Mouse (Mus musculus) MEL (cell line): ENCODE measurements around the gene Ifnar2. TPM values are rescaled to one million over a fixed set of nuclear protein-coding genes. Genes with fewer than 3 reads are reported as not detected.

Experiments
- DNase-seq: peaks from one replicate; pipeline ENCODE4 v3.0.0; 2011; ENCODE audit warnings: low read depth, low spot score
- H3K27ac ChIP-seq: 2 replicates; pipeline ENCODE4 v1.5.1; 2012; ENCODE audit warnings: low read depth, mild to moderate bottlenecking, control low read depth, low read length, moderate library complexity; ENCODE audit not compliant: control insufficient read depth
- H3K27me3 ChIP-seq, 2 experiments: fragments of 150-350 bp in 1 of 2; sonication (generic) in 1 of 2; 2 replicates each; pipeline ENCODE4 v1.6.1; 2012; ENCODE audit warnings: low read length in 2 of 2, mild to moderate bottlenecking in 2 of 2, improper control_type of control experiment in 1 of 2, moderate library complexity in 1 of 2; ENCODE audit not compliant: insufficient read depth in 2 of 2, control insufficient read depth in 1 of 2
- H3K36me3 ChIP-seq, 2 experiments: 2 replicates each; pipeline ENCODE4 v1.6.1; 2012 to 2014; ENCODE audit warnings: low read length in 2 of 2, improper control_type of control experiment in 1 of 2, inconsistent platforms in 1 of 2, mild to moderate bottlenecking in 1 of 2; ENCODE audit not compliant: insufficient read depth in 2 of 2, control insufficient read depth in 1 of 2
- H3K4me1 ChIP-seq, 2 experiments: fragments of 150-350 bp in 1 of 2; sonication (generic) in 1 of 2; 2 replicates each; pipeline ENCODE4 v1.6.1; 2012; ENCODE audit warnings: low read length in 2 of 2, improper control_type of control experiment in 1 of 2, mild to moderate bottlenecking in 1 of 2; ENCODE audit not compliant: insufficient read depth in 2 of 2, control insufficient read depth in 1 of 2
- H3K4me3 ChIP-seq, 2 experiments: fragments of 150-350 bp in 1 of 2; sonication (generic) in 1 of 2; 2 replicates each; pipeline ENCODE4 v1.5.1; 2012; ENCODE audit warnings: low read depth in 2 of 2, low read length in 2 of 2, mild to moderate bottlenecking in 2 of 2, moderate library complexity in 2 of 2, control low read depth in 1 of 2, improper control_type of control experiment in 1 of 2; ENCODE audit not compliant: control insufficient read depth in 1 of 2, insufficient read depth in 1 of 2
- H3K79me2 ChIP-seq: 2 replicates; pipeline ENCODE4 v1.6.1; 2012; ENCODE audit warnings: mild to moderate bottlenecking, low read length, moderate library complexity; ENCODE audit not compliant: control insufficient read depth, poor library complexity, insufficient read depth
- H3K9ac ChIP-seq: 2 replicates; pipeline ENCODE4 v1.6.1; 2012; ENCODE audit warnings: low read depth, mild to moderate bottlenecking, control low read depth, low read length, moderate library complexity; ENCODE audit not compliant: control insufficient read depth, poor library complexity, severe bottlenecking
- H3K9me3 ChIP-seq: fragments of 150-350 bp; sonication (generic); replicated peaks from 2 replicates; pipeline ENCODE4 v1.6.1; 2012; ENCODE audit warnings: mild to moderate bottlenecking, low read length, improper control_type of control experiment, moderate library complexity; ENCODE audit not compliant: insufficient read depth
- BHLHE40 ChIP-seq: IDR thresholded peaks from 2 replicates; pipeline ENCODE4 v1.6.1; 2012; ENCODE audit warnings: low read depth, mild to moderate bottlenecking, inconsistent platforms, low read length, improper control_type of control experiment, borderline replicate concordance
- CHD1 ChIP-seq: IDR thresholded peaks from 2 replicates; pipeline ENCODE4 v1.6.1; 2012; ENCODE audit warnings: low read depth, mild to moderate bottlenecking, inconsistent platforms, low read length, improper control_type of control experiment
- ETS1 ChIP-seq: IDR thresholded peaks from 2 replicates; pipeline ENCODE4 v1.6.1; 2012; ENCODE audit warnings: low read depth, mild to moderate bottlenecking, inconsistent platforms, low read length, improper control_type of control experiment, moderate library complexity
- GABPA ChIP-seq: IDR thresholded peaks from 2 replicates; pipeline ENCODE4 v1.6.1; 2012; ENCODE audit warnings: low read depth, mild to moderate bottlenecking, inconsistent platforms, low read length, improper control_type of control experiment, moderate library complexity
- HCFC1 ChIP-seq: IDR thresholded peaks from 2 replicates; pipeline ENCODE4 v1.6.1; 2012; ENCODE audit warnings: low read depth, mild to moderate bottlenecking, inconsistent platforms, low read length, improper control_type of control experiment, moderate library complexity
- MAFK ChIP-seq: IDR thresholded peaks from 2 replicates; pipeline ENCODE4 v1.6.1; 2011; ENCODE audit warnings: low read depth, mild to moderate bottlenecking, low read length, improper control_type of control experiment, borderline replicate concordance
- MAZ ChIP-seq: IDR thresholded peaks from 2 replicates; pipeline ENCODE4 v1.6.1; 2012; ENCODE audit warnings: low read depth, mild to moderate bottlenecking, inconsistent platforms, low read length, improper control_type of control experiment
- MXI1 ChIP-seq: IDR thresholded peaks from 2 replicates; pipeline ENCODE4 v1.6.1; 2011; ENCODE audit warnings: mild to moderate bottlenecking, low read depth, low read length, improper control_type of control experiment
- MYB ChIP-seq: IDR thresholded peaks from 2 replicates; pipeline ENCODE4 v1.6.1; 2011; ENCODE audit warnings: mild to moderate bottlenecking, low read depth, low read length, improper control_type of control experiment
- NELFE ChIP-seq: IDR thresholded peaks from 2 replicates; pipeline ENCODE4 v1.6.1; 2011; ENCODE audit warnings: low read depth, low read length, improper control_type of control experiment
- NRF1 ChIP-seq: IDR thresholded peaks from 2 replicates; pipeline ENCODE4 v1.6.1; 2014; ENCODE audit warnings: low read depth, mild to moderate bottlenecking, inconsistent platforms, low read length, improper control_type of control experiment, moderate library complexity; ENCODE audit not compliant: poor library complexity, insufficient read depth, severe bottlenecking
- POLR2A ChIP-seq, 2 experiments: IDR thresholded peaks; 2 replicates each; pipeline ENCODE4 v1.6.1; 2011 to 2012; ENCODE audit warnings: low read length in 2 of 2, mild to moderate bottlenecking in 2 of 2, control low read depth in 1 of 2, improper control_type of control experiment in 1 of 2, low read depth in 1 of 2, moderate library complexity in 1 of 2; ENCODE audit not compliant: control insufficient read depth in 1 of 2, insufficient read depth in 1 of 2, poor library complexity in 1 of 2
- POLR2AphosphoS2 ChIP-seq: IDR thresholded peaks from 2 replicates; pipeline ENCODE4 v1.6.1; 2011; ENCODE audit warnings: low read length, improper control_type of control experiment
- SIN3A ChIP-seq: IDR thresholded peaks from 2 replicates; pipeline ENCODE4 v1.6.1; 2012; ENCODE audit warnings: low read length, improper control_type of control experiment, inconsistent platforms
- TBP ChIP-seq: IDR thresholded peaks from 2 replicates; pipeline ENCODE4 v1.8.0; 2011; ENCODE audit warnings: low read depth, low read length, improper control_type of control experiment
- TCF12 ChIP-seq: IDR thresholded peaks from 2 replicates; pipeline ENCODE4 v1.6.1; 2014; ENCODE audit warnings: low read depth, mild to moderate bottlenecking, inconsistent platforms, low read length, improper control_type of control experiment, moderate library complexity
- UBTF ChIP-seq: IDR thresholded peaks from 2 replicates; pipeline ENCODE4 v1.6.1; 2012; ENCODE audit warnings: low read depth, mild to moderate bottlenecking, inconsistent platforms, low read length, improper control_type of control experiment, moderate library complexity, borderline replicate concordance; ENCODE audit not compliant: insufficient read depth
- USF2 ChIP-seq, 2 experiments: IDR thresholded peaks; 2 replicates each; pipeline ENCODE4 v1.6.1; 2011 to 2012; ENCODE audit warnings: improper control_type of control experiment in 2 of 2, low read length in 2 of 2, borderline replicate concordance in 1 of 2, inconsistent platforms in 1 of 2, low read depth in 1 of 2, mild to moderate bottlenecking in 1 of 2; ENCODE audit not compliant: insufficient read depth in 1 of 2
- ZKSCAN1 ChIP-seq: IDR thresholded peaks from 2 replicates; pipeline ENCODE4 v1.6.1; 2012; ENCODE audit warnings: low read depth, mild to moderate bottlenecking, inconsistent platforms, low read length, improper control_type of control experiment, moderate library complexity
- ZMIZ1 ChIP-seq: IDR thresholded peaks from 2 replicates; pipeline ENCODE4 v1.6.1; 2012; ENCODE audit warnings: low read depth, mild to moderate bottlenecking, inconsistent platforms, low read length, improper control_type of control experiment, moderate library complexity
- ZNF384 ChIP-seq: IDR thresholded peaks from 2 replicates; pipeline ENCODE4 v1.6.1; 2012; ENCODE audit warnings: low read depth, mild to moderate bottlenecking, inconsistent platforms, low read length, improper control_type of control experiment
- polyA plus RNA-seq, 2 experiments: library from polyadenylated mRNA; stranded (reverse) in 1 of 2; unstranded in 1 of 2; fragments of >175 nt in 1 of 2; fragments of >200 nt in 1 of 2; gene quantifications; 2 replicates each; pipeline versions ENCODE4 v1.2.1 to v1.2.4; 2012; ENCODE audit warnings: low replicate concordance in 2 of 2, low read depth in 1 of 2; ENCODE audit not compliant: insufficient read length in 2 of 2, insufficient read depth in 1 of 2, missing spikeins in 1 of 2
- total RNA-seq: library from RNA; depleted of rRNA; stranded (reverse); fragments of 300-350 nt; gene quantifications from 2 replicates; pipeline ENCODE4 v1.2.3, GENCODE M21; 2012

The Ifnar2 gene
- total and polyA plus RNA-seq, 3 experiments = 21.8 to 38.3 TPM; not detected in 1

- peaks cover 0 to 13% of the 10 kb centered on the region in 2 experiments; a peak in 2 of 4 replicates for H3K36me3 ChIP-seq
- peaks cover 6 to 13% of the 10 kb centered on the region in 2 experiments; a peak in 2 of 4 replicates for H3K4me1 ChIP-seq
- peak within 1 kb of the TSS; percentile 82 to 91 for H3K4me3 ChIP-seq
- H3K27me3 ChIP-seq = no peaks in the 10 kb centered on the region
- DNase-seq = peak; percentile 78
- H3K9me3 ChIP-seq = no peaks in the 10 kb centered on the region
- TF ChIP-seq TCF12 = peak; percentile 13; the same call in 1 of the 2 replicates
- TF ChIP-seq POLR2A (IDR thresholded peaks at IDR 0.05; ENCODE audit: control insufficient read depth in 1 of 2, insufficient read depth in 1 of 2, low read depth in 1 of 2, low read length in 2 of 2, poor library complexity in 1 of 2) = peak; percentile 60 to 64; a peak in 2 of 4 replicates
- peak; percentile 45; the same call in 1 of the 2 replicates for TF ChIP-seq ETS1
- 0 out of 2 replicates have a peak, but pooled peaks have one; percentile 38 for TF ChIP-seq UBTF
- 0 out of 2 replicates have a peak, but pooled peaks have one; percentile 25 for TF ChIP-seq HCFC1
- TF ChIP-seq MAFK = no peak
- TF ChIP-seq ZNF384 = no peak
- no peak for TF ChIP-seq NRF1
- 0 out of 2 replicates have a peak, but pooled peaks have one; percentile 15 for TF ChIP-seq ZKSCAN1
- no peak for TF ChIP-seq CHD1
- no peak for TF ChIP-seq GABPA
- peak; percentile 38 for TF ChIP-seq NELFE
- TF ChIP-seq USF2 (IDR thresholded peaks at IDR 0.05; ENCODE audit: borderline replicate concordance in 1 of 2, insufficient read depth in 1 of 2, low read depth in 1 of 2, low read length in 2 of 2) = no peak
- 0 out of 2 replicates have a peak, but pooled peaks have one; percentile 47 for TF ChIP-seq ZMIZ1
- no peak; the same call in 1 of the 2 replicates for TF ChIP-seq MXI1
- peak; percentile 54 for TF ChIP-seq SIN3A
- TF ChIP-seq MAZ = peak; percentile 57; the same call in 1 of the 2 replicates
- peak; percentile 43; the same call in 1 of the 2 replicates for TF ChIP-seq BHLHE40
- TF ChIP-seq POLR2AphosphoS2 = peak; percentile 81
- TF ChIP-seq MYB = no peak
- TF ChIP-seq TBP = no peak
- H3K79me2 ChIP-seq = peaks cover 4% of the 10 kb centered on the region; the same call in 1 of the 2 replicates
- peak within 1 kb of the TSS; percentile 42 for H3K27ac ChIP-seq
- peak within 1 kb of the TSS; percentile 86 for H3K9ac ChIP-seq
Measured at GRCm38 (mm10) chr16:91405640-91406584, 33.3 kb downstream of the Ifnar2 start, which contains the start of gene Il10rb. Gene Il10rb (plus strand): TSS chr16:91406164.
